Mouse (Mus musculus) A20 (cell line): Measurements from ENCODE around the gene Ccdc78.
"Not testable (repeated sequence)": the region's sequence is repeated elsewhere in the genome, so short reads cannot be mapped to it uniquely, and the experiment has no call there.

ENCODE experiments used
- DNase-seq: peaks from one replicate; pipeline ENCODE4 v3.0.0-alpha.2; 2011; ENCODE audit warnings: low read depth, low spot score

The Ccdc78 gene

DNA sequence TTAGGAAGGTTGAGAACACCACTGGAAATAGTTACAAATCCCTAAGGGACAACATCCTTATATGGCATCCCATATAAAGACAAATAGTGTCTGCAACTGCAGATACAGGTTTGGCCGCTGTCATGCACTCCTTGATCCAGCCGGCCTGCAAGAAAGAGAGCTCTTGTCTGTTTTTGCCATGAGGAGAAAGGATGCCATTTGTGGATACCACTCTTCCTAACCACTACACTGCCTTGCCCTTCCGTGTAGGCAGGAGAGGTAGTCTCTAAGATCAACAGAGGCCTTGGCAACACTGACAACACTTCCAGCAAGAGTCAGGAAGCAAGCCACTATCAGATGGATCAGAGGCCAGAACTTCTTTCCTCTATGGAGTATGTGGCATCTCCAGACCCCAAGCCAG, at the start of gene Ccdc78:
Gene Ccdc78 (plus strand): TSS at position 301 of the 400 bp plus-strand sequence.
- no peak for DNase-seq

DNA sequence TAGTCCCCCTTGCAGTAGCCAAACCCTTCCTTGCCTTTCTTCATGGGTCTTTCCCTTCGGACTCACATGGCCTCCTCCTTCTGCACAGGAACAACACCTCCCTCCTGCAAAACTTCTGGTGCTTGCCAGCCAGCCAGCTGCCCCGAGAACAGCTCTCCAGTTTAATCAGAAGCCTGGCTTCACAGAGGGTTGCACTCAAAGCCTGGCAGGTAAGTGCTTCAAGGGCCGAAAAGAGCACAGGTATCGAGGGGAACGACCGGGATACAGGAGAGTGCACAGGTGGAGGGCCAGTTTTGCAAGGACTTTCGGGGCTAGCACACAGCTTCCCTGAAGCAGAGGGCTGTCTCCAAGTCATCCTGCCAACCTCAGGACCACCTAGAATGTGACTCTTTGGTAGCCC, 47.5 kb upstream of the Ccdc78 start:
- DNase-seq = no peak

DNA sequence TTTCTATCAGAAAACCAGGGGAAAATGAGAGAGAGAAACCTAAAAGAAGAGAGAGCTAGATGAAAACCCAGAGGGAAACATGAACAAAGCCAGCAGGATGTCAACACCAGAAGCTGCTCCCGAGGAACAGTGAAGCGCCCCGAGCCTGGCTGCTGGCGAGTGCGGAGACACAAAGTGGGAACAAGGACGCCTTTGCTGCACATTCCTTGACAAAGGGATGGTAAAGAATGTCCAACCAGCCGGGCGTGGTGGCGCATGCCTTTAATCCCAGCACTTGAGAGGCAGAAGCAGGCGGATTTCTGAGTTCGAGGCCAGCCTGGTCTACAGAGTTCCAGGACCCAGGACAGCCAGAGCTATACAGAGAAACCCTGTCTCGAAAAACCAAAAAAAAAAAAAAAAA, 44.9 kb upstream of the Ccdc78 start:
- not testable (repeated sequence) for DNase-seq

DNA sequence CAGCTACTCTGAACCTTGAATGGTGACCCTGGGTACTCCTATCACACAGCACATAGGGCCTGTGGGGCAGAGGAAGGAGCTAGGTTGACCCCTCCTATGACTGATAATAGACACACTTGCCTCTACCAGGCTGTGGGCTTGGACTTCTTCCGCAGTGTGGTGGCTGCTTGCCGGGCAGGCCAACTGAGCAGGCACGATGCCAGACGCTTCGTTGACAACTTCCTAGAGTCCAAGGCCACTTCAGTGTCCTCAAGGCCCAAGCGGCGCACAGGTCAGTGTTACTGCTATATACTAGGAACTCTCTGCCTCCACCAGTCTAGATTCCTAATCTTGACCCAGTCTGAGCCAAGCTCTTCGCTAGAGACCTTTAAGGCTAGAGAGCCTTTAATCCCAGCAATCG, 42.5 kb upstream of the Ccdc78 start:
- no peak for DNase-seq

DNA sequence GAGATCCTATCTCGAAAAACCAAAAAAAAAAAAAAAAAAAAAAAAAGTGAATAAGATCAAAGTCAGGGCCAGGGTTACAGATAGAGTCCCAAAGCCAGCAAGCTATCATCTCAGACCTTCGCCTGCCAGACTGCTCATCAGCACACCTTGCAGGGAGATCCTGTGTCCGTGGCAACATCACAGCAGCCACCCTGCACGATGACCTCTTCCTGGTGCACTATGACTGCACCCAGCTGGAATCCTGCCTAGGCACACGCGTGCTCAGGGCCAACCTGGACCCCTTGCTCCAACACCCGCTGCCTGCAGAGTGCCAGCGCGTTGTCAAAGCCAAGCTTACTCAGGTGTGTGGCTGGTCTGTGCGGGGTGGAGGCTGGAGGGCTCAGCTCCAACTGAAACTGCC, 42.1 kb upstream of the Ccdc78 start:
- no peak for DNase-seq

DNA sequence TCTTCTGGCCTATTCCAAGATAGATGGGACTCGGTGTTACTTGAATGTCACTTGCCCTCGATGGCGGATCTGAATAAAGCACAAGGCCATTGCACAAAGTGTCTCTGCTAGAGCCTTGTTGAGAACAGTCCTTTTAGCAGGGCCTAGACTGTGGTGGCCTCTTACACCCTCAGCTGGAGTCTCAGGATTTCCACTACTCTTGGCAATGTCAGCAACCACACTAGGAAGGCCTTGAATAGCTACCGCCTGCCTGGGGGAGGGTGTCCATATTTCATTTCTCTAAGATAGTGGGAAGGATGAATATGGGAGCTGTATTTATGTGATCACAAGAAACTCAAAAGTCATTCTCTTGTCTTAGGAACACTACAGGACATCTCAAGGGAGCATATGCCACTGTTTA, 38.1 kb upstream of the Ccdc78 start:
- no peak for DNase-seq

DNA sequence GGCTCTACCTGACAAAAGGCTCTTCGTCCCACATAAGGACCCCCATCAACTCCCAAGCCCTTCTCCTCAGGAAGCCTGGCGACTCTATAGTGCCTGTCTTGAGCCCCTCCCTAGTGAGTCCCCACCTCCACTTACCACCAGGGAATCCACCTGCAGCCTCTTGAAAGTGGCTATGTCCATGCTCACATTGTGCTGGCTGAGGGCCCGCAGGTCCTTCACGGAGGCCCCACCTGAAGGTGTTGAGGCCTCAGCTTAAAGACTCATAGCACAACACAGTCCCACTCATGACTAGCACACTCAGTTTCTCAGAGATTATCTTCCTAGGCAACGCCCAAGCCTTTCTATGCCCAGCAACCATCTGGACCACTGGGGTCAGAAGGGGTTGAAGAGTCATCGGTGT, 37.1 kb upstream of the Ccdc78 start:
- DNase-seq = no peak

DNA sequence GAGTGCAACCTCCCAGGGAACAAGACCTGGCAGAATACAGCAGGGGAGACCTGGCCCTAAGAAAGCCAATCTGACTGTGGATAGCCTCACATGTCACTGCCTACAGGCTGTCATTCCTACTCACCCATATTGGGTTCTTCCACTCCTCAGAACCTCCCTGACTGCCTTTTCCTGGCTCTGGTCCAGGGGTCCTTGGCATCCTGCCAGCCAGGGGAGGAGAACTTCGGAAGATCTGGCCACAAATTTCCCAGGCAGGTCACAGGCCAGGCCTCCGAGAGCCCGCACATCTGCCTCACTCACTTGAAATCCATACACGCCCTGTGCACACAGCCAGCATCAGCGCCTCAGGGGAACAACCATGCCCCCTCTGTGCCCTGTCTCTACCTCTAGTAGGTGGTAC, 34.9 kb upstream of the Ccdc78 start:
- no peak for DNase-seq

DNA sequence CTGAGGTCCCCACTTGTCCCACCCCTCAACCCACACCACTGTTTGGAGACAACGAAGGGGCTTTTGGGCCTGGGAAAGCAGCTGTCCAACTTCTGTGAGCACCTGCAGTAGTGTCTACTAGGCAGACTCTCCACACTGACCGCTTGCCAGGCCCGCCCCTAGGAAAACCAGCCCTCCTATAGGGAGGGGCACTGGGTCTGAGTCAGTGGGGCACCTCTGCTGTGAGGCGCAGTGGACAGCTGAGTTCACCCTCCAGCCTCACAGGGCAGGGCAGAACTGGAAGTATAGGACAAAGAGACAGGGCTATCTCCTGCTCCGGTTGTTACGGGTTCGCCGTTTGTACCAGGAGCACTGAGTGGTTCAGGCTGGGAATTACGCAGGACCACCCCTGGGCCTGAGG, 32.1 kb upstream of the Ccdc78 start, which contains the start of gene Msln:
Gene Msln (minus strand): TSS at position 138 of the 400 bp plus-strand sequence.
- no peak for DNase-seq

DNA sequence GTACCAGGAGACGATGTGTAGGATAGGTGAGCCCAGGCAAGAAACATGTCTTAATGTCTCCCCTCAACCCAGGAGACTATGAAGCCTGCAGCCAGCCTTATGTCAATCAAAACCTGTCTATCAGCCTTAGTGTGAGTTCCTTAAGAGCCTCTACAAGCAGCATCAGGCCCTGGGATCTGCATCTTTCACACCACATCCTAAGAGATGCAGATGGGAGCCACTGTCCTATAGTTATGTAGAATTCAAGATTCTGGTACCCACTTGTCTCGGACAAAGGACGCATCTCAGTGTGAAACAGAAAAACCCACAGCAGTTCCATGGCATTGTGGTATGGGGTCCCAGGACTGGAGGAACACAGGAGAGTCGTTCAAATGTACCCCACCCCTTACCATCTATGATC, 31.3 kb upstream of the Ccdc78 start:
- no peak for DNase-seq

DNA sequence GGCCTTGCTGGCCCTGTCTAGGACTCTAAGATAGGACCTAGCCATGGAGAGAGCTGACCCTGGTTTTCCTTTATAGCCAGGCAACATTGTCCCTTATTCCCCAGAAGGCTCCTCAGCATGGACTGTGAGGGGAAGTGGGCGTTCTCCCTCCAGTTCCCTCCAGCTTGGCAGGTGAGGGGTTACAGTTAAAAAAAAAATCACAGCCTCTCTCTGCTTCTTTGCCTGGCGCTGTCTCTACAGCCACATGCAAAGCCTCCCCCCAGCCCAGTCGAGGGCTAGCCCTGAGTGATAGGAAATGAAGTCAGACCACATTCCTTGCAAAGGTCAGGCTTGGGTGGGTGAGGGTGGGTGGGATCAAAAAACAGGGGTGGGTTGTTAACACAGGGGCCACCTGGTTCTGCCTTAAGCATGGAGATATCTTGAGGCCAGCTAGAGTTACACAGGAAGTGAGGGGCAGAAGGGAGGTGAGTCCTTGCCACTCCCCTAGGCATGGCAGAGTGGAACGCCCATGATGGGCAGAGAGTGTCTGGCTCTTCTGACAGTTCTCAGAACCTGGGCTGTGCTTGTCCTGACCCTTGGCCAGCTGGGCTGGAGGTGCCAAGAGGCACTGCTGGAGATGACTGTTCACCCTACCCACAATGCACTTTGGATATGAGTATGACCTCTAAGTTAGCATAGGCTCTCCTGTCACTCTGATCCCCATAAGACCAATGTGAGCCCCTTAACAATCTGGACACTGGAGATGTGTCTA, 30.6 kb upstream of the Ccdc78 start:
- DNase-seq = no peak

DNA sequence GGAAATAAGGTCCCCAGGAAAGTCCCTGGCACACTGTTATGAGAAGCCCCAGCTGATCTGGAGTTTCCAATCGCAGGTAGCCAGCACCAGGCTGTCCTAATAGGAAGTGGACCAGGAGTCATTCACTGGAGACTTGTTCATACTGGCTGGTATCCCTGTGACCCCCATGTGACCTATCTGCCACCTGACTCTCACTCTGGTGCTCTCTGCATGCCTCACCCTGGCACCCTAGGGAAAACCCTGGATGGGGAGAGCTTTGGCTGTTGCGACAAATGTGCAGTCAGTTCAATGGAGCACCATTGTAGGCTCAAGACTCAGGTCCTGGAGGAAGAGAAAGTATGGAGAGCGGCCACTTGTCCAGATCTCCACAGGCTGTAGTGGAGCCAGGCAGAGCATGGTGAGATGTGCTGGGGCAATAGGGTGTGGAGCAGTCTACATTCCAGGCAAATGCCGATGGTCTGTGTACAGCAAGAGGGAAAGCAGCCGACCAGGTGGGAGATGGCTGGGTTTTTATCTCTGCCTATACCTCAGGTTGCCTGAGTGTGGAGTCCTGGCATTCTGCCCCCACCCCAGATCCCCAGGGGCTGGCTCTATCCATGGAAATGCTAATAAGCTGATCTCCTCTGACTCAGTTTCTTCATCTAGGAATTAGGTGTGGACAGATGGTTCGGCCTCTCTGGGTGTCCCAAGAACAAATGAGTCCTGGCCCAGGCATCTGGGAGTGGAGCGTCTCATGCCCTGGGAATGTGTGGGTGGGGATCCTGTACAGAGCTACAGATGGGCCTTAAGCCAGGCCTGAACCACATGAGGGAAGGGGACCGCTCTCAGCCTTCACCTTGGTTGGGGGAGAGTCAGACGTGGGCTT, 29.8 kb upstream of the Ccdc78 start:
- no peak for DNase-seq

DNA sequence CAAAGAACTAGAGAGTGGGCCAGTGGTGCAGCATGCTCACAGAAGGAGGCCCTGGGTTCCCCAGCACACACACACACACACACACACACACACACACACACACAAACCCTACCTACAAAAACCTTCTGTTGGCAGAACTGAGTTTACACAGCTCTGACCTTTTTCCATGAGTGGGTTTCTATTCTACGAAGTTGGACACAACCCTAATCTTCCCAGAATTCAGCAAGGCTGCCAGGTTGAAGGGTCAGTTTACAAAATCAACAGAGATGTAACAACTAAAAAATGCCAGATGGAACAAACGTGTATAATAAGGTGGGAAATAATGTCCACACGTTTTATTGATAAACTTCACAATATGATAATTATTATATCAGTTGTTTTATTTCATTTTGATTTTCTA, 28.7 kb upstream of the Ccdc78 start:
- DNase-seq = no peak

DNA sequence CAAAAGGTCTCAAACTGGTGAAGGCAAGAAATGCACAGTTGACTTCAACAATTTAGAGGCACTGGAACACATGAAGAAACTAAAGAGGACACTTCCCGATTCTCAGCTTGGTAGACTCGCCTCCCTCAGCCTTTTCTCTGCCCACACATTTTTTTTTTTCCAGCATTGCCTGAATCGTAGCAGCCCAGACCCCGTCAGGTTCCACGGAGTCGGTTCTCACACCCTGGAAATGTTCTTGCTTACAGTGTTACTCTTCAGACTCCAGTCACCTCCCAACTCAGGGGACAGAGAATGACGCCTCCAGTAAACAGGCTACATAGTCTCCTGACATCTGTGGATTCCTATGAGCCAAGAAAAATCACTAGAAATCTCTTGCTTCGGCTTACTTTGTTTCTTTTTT, 26.2 kb upstream of the Ccdc78 start:
- DNase-seq = no peak

DNA sequence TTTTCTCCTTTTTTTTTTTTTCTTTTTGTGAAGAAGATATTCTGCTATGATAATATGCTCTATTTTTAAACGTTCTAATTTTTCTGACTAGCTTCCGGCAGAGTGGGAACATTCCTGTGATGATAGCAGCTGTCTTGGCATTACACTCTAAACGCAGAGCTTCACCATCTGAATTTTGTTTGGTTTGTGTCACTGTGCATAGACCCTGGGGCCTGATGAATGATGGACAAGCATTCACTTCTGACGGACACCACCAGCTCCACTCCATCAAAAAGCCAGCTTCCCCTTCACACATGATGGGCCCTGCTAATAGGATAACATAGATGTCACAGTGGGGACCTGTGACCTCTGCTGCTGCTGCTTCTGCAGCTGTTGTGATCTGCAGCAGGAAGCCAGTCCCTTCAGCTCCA, 24.8 kb upstream of the Ccdc78 start:
- no peak for DNase-seq

DNA sequence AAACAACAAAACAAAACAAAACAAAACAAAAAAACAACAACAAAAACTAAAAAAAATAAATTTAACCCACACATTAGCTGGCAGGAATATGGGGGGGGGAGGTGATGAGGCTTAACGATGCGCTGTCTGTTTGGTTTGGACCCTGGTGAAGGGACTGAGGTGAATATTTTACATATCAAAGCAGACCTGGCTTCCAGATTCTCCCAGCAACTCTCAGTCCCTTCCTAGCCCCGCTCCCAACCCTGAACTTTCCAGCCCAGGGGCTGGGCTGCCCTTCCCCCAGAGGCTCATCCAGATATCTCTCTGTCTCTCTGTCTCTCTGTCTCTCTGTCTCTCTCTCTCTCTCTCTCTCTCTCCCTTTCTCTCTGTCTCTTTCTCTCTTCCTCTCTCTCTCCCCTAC, 23.8 kb upstream of the Ccdc78 start:
- DNase-seq = no peak

DNA sequence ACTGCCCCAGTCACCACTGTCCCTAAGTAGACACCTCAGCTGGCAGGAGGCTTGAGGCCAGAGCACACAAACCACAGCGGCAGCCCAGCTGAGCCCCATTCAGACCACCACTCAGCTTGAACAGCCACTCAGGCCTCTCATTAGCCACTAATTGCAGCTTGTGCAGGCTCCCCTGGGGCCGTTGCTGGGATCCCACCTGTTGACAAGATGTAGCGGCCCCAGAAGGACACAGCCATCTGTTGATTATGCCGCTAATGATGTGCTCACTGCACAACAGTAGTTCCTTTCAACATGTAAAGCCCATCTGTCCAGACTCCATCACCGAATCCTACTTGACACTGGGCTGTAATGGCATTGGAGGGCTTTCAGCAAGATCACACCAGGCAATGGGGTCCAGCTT, 20.5 kb upstream of the Ccdc78 start:
- peak; percentile 13 for DNase-seq

DNA sequence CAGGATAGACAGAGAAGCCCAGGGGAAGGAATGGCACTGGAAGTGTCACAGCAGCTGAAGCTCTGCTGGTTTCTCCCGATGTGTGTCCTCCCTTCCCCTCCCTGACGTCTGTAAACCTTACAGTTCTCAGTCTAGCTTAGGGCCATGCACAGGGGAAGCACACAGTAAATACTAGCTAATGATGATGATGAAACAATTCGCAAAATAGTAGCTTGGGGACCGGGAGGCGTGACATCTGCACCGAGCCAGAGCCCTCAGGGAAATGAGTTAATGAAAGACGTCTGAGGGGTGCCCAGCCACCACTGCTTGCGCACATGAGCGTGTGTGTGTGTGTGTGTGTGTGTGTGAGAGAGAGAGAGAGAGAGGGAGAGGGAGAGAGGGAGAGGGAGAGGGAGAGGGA, 17.0 kb upstream of the Ccdc78 start:
- no peak for DNase-seq

DNA sequence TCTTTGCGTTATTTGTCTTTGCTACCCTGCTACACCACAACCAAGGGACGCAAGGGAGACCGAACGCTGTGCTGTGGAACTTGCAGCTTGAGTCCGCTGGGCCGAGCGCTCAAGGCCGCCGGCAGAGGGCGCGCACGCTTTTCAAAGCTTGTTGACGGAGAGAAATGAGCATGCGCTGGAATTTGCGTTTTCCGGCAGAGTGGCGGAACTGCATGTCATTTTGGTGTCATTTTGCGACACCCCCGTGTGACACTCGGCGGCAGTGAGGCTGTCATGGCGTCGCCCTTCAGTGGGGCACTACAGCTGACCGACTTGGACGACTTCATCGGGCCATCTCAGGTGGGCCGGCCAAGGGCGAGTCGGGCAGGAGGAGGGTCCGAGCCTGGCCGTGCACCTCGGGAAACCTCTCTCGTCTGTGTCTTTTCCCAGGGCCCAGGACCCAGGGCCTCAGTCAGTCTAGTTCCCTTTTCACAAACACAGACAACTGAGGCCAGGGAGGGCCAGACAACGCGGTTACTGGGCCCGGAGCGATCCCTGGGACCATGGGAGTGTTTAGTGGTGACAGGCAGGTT, 12.7 kb upstream of the Ccdc78 start, which contains the start of gene Narfl:
Gene Narfl (plus strand): TSS at position 228 of the 572 bp plus-strand sequence.
- DNase-seq = peak; percentile 97

DNA sequence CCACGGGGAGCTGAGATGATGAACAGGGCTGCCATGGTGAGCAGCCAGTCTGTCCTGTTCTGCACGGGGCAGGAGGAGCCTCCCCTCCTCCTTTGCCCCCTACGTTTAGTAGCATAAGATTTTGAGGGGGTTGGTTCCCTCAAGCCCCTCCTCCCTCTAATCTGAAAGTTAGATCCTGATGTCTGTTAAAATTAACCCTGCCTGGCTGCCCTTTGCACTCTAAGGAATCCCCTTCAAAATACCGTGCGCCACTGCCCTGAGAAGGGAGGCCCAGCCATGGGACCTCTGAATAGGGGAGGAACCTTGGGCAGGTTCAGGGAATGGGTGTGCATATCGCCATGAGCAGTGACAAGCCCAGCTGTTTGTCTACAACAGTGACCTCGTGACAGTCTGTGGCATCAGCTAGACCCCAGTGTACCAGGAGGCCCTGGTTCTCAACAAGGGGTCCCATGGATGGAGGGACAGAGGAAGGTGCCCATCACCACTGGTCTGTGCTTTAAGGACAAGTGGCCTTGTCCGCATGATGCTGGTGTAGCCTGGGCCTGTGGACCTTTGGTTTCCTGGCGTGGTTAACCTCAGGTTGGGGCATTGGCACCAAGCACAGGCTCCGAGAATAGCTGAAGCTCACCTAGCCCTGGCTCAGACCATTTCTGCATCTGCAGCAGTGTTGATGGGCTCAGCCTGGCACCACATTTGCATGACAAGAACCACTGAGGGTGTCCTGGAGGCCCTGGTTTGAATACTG, 10.9 kb upstream of the Ccdc78 start:
- DNase-seq = no peak

DNA sequence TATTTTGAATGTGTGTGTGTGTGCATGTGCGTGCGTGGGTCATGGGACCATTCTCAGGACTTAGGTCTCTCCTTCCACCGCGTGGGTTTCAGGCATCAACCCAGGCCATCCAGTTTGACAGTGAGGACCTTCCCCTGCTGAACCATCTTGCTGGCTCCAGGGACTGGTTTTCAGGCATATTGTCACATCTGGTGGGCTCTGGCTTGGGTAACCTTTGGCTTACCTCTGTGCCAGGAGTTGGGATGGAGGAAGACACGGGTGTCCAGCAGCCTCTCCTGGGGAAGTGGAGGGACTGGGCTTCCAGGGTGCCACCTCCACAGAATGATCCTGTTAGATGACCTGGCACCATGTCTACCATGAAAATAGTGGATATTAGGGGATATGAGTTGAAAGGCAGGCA, 8.4 kb upstream of the Ccdc78 start:
- no peak for DNase-seq

DNA sequence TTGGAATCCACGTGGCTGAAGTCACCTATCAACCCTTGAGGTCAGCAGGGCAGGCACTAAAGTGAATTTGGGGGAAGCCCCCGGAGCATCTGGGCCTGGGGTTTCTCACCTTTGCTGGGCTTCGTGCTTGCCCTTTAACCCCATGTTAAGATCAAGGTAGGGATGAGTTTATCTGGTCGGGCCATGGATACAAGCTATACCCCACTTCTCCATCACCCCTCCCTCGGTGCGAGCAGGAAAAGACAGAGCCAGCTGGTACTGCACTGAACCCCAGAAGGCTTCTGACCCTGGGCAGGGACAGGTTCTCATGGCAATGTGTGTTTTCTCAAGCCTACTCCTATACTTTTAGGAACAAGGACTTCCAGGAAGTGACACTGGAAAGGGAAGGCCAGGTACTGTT, 5.0 kb upstream of the Ccdc78 start:
- no peak for DNase-seq
